Mouse (Mus musculus) brain, embryonic 14.5 days (tissue): Measurements from ENCODE around the gene Klk6.

Source experiments
- CTCF ChIP-seq: fragments of 200-500 bp; IDR thresholded peaks from 2 replicates; pipeline ENCODE4 v1.5.1; 2012; ENCODE audit warnings: inconsistent platforms, mild to moderate bottlenecking, moderate library complexity, borderline replicate concordance; ENCODE audit not compliant: insufficient read depth, insufficient read length; ENCODE audit errors: extremely low read depth
- POLR2A ChIP-seq: fragments of 200-500 bp; IDR thresholded peaks from 2 replicates; pipeline ENCODE4 v1.6.1; 2012; ENCODE audit warnings: mild to moderate bottlenecking, inconsistent platforms, borderline replicate concordance; ENCODE audit not compliant: poor library complexity, insufficient read depth, insufficient read length, severe bottlenecking; ENCODE audit errors: extremely low read depth

GRCm38 (mm10) chr7:43775311-43776057 lies 48.8 kb upstream of the Klk6 start:
- TF ChIP-seq CTCF = no peak
- no peak for TF ChIP-seq POLR2A
